Mouse (Mus musculus): ENCODE data around the gene Pfas. TPM values are rescaled to one million over a fixed set of nuclear protein-coding genes. Genes with fewer than 3 reads are reported as not detected.
"Not testable (repeated sequence)": the region's sequence is repeated elsewhere in the genome, so short reads cannot be mapped to it uniquely, and the experiment has no call there.

Gene Pfas
- polyA plus RNA-seq, 1 experiment = not detected

GRCm38 (mm10) chr11:68967337-68968282, 40.6 kb downstream of the Pfas start, which contains the start of gene Slc25a35:
Gene Slc25a35, plus strand, starts transcription at chr11:68968131.
- TF ChIP-seq POLR2A (IDR thresholded peaks at IDR 0.05; ENCODE audit: insufficient read depth, low read depth, low read length) = no peak
- no peak for TF ChIP-seq CTCF (IDR thresholded peaks at IDR 0.05; ENCODE audit: insufficient read depth, low read depth, low read length)
- Histone ChIP-seq H3K4me1 (ENCODE audit: control insufficient read depth, insufficient read depth, low read length) (peaks cover 9% of the 10 kb centered on the region; the same call in 1 of the 2 replicates), H3K27ac (ENCODE audit: insufficient read depth, low read depth, low read length) (peak within 1 kb of the TSS; percentile 21; the same call in 1 of the 2 replicates), H3K4me3 (ENCODE audit: insufficient read depth, low read depth, low read length) (peak within 1 kb of the TSS; percentile 59)
- WGBS = under 1% methylated on average over 50 of the region's 50 CpGs

GRCm38 (mm10) chr11:68966554-68966953, 41.7 kb downstream of the Pfas start:
- TF ChIP-seq CTCF (IDR thresholded peaks at IDR 0.05; ENCODE audit: insufficient read depth, low read depth, low read length) (no peak), POLR2A (IDR thresholded peaks at IDR 0.05; ENCODE audit: insufficient read depth, low read depth, low read length) (no peak)
- Histone ChIP-seq H3K27ac (ENCODE audit: insufficient read depth, low read depth, low read length) (no peak overlapping the region), H3K4me1 (ENCODE audit: control insufficient read depth, insufficient read depth, low read length) (peaks cover 8% of the 10 kb centered on the region; the same call in 1 of the 2 replicates), H3K4me3 (ENCODE audit: insufficient read depth, low read depth, low read length) (no peak overlapping the region)
- WGBS = 11% methylated on average over 1 of the region's 1 CpGs

- 30% methylated on average over 3 of the region's 3 CpGs for WGBS
- Histone ChIP-seq H3K4me1 (ENCODE audit: control insufficient read depth, insufficient read depth, low read length) (peaks cover 5% of the 10 kb centered on the region; the same call in 1 of the 2 replicates), H3K27ac (ENCODE audit: insufficient read depth, low read depth, low read length) (no peak overlapping the region), H3K4me3 (ENCODE audit: insufficient read depth, low read depth, low read length) (no peak overlapping the region)
- TF ChIP-seq POLR2A (IDR thresholded peaks at IDR 0.05; ENCODE audit: insufficient read depth, low read depth, low read length) = no peak
- no peak for TF ChIP-seq CTCF (IDR thresholded peaks at IDR 0.05; ENCODE audit: insufficient read depth, low read depth, low read length)
Observed at GRCm38 (mm10) chr11:68965845-68966244, 42.4 kb downstream of the Pfas start.

GRCm38 (mm10) chr11:68965050-68965449, 43.2 kb downstream of the Pfas start:
- no peak for TF ChIP-seq POLR2A (IDR thresholded peaks at IDR 0.05; ENCODE audit: insufficient read depth, low read depth, low read length)
- TF ChIP-seq CTCF (IDR thresholded peaks at IDR 0.05; ENCODE audit: insufficient read depth, low read depth, low read length) = no peak
- Histone ChIP-seq H3K27ac (ENCODE audit: insufficient read depth, low read depth, low read length) (no peak overlapping the region), H3K4me3 (ENCODE audit: insufficient read depth, low read depth, low read length) (no peak overlapping the region), H3K4me1 (ENCODE audit: control insufficient read depth, insufficient read depth, low read length) (peaks cover 3% of the 10 kb centered on the region; the same call in 1 of the 2 replicates)

- 85% methylated on average over 2 of the region's 2 CpGs for WGBS
- H3K27ac ChIP-seq (ENCODE audit: insufficient read depth, low read depth, low read length) = no peak overlapping the region
- no peaks in the 10 kb centered on the region for H3K4me1 ChIP-seq (ENCODE audit: control insufficient read depth, insufficient read depth, low read length)
Observed at GRCm38 (mm10) chr11:68963405-68963804, 44.9 kb downstream of the Pfas start.

GRCm38 (mm10) chr11:68962159-68962558, 46.1 kb downstream of the Pfas start:
- H3K4me3 ChIP-seq (ENCODE audit: insufficient read depth, low read depth, low read length); H3K27ac ChIP-seq (ENCODE audit: insufficient read depth, low read depth, low read length); H3K4me1 ChIP-seq (ENCODE audit: control insufficient read depth, insufficient read depth, low read length): not testable (repeated sequence)
- WGBS = 32% methylated on average over 11 of the region's 11 CpGs

More at GRCm38 (mm10) chr11:68963405-68963804, 44.9 kb downstream of the Pfas start:
- no peak for TF ChIP-seq POLR2A (IDR thresholded peaks at IDR 0.05; ENCODE audit: insufficient read depth, low read depth, low read length)
- no peak for TF ChIP-seq CTCF (IDR thresholded peaks at IDR 0.05; ENCODE audit: insufficient read depth, low read depth, low read length)
- H3K4me3 ChIP-seq (ENCODE audit: insufficient read depth, low read depth, low read length) = no peak overlapping the region

GRCm38 (mm10) chr11:68961596-68961995, 46.7 kb downstream of the Pfas start:
- Histone ChIP-seq H3K27ac (ENCODE audit: insufficient read depth, low read depth, low read length) (no peak overlapping the region), H3K4me1 (ENCODE audit: control insufficient read depth, insufficient read depth, low read length) (no peaks in the 10 kb centered on the region), H3K4me3 (ENCODE audit: insufficient read depth, low read depth, low read length) (no peak overlapping the region)
- 63% methylated on average over 3 of the region's 3 CpGs for WGBS
- TF ChIP-seq POLR2A (IDR thresholded peaks at IDR 0.05; ENCODE audit: insufficient read depth, low read depth, low read length) = no peak
- TF ChIP-seq CTCF (IDR thresholded peaks at IDR 0.05; ENCODE audit: insufficient read depth, low read depth, low read length) = no peak

GRCm38 (mm10) chr11:68957971-68958370, 50.3 kb downstream of the Pfas start:
- TF ChIP-seq CTCF (IDR thresholded peaks at IDR 0.05; ENCODE audit: insufficient read depth, low read depth, low read length) (no peak), POLR2A (IDR thresholded peaks at IDR 0.05; ENCODE audit: insufficient read depth, low read depth, low read length) (no peak)
- Histone ChIP-seq H3K4me3 (ENCODE audit: insufficient read depth, low read depth, low read length) (no peak overlapping the region), H3K27ac (ENCODE audit: insufficient read depth, low read depth, low read length) (no peak overlapping the region), H3K4me1 (ENCODE audit: control insufficient read depth, insufficient read depth, low read length) (peaks cover 14% of the 10 kb centered on the region; the same call in 1 of the 2 replicates)
- WGBS = 97% methylated on average over 1 of the region's 1 CpGs

GRCm38 (mm10) chr11:68957308-68957707, 51.0 kb downstream of the Pfas start, which contains the start of gene Arhgef15:
Gene Arhgef15, minus strand, starts transcription at chr11:68957480.
- TF ChIP-seq CTCF (IDR thresholded peaks at IDR 0.05; ENCODE audit: insufficient read depth, low read depth, low read length) = no peak
- no peak for TF ChIP-seq POLR2A (IDR thresholded peaks at IDR 0.05; ENCODE audit: insufficient read depth, low read depth, low read length)
- peaks cover 14% of the 10 kb centered on the region; the same call in 1 of the 2 replicates for H3K4me1 ChIP-seq (ENCODE audit: control insufficient read depth, insufficient read depth, low read length)
- WGBS = 70% methylated on average over 8 of the region's 8 CpGs
- no peak within 1 kb of the TSS for H3K27ac ChIP-seq (ENCODE audit: insufficient read depth, low read depth, low read length)
- H3K4me3 ChIP-seq (ENCODE audit: insufficient read depth, low read depth, low read length) = peak within 1 kb of the TSS; percentile 4; the same call in 1 of the 2 replicates
